Mouse (Mus musculus) limb, embryonic 11.5 days (tissue): ENCODE data around the gene Ccdc162. TPM values are rescaled to one million over a fixed set of nuclear protein-coding genes. Genes with fewer than 3 reads are reported as not detected.

Source experiments
- ATAC-seq: fragments of 200-750 bp; cut with Nextera tagmentation; 2 replicates; pipeline ENCODE4 v1.8.0; 2017; ENCODE audit warnings: low read depth; ENCODE audit not compliant: insufficient number of reproducible peaks, low FRiP score, low TSS enrichment
- DNase-seq: peaks from one replicate; pipeline ENCODE4 v3.0.0-alpha.2; 2015; ENCODE audit warnings: low spot score
- H3K27ac ChIP-seq: fragments of 300-500 bp; sonication (generic); replicated peaks from 2 replicates; pipeline ENCODE4 v1.5.1; 2014; ENCODE audit warnings: low read depth, mild to moderate bottlenecking, low read length
- H3K27me3 ChIP-seq: fragments of 300-500 bp; sonication (generic); 2 replicates; pipeline ENCODE4 v1.6.1; 2014; ENCODE audit warnings: mild to moderate bottlenecking, low read length, mixed read lengths; ENCODE audit not compliant: control insufficient read depth, insufficient read depth
- H3K36me3 ChIP-seq: fragments of 300-500 bp; sonication (generic); 2 replicates; pipeline ENCODE4 v1.6.1; 2014; ENCODE audit warnings: mild to moderate bottlenecking, low read length, moderate library complexity, mixed read lengths; ENCODE audit not compliant: control insufficient read depth, insufficient read depth
- H3K4me1 ChIP-seq: fragments of 300-500 bp; sonication (generic); 2 replicates; pipeline ENCODE4 v1.6.1; 2014; ENCODE audit warnings: low read length, mixed read lengths; ENCODE audit not compliant: control insufficient read depth, insufficient read depth
- H3K4me2 ChIP-seq: fragments of 300-500 bp; sonication (generic); 2 replicates; pipeline ENCODE4 v1.6.1; 2014; ENCODE audit warnings: low read depth, mild to moderate bottlenecking, moderate library complexity; ENCODE audit not compliant: severe bottlenecking
- H3K4me3 ChIP-seq: fragments of 300-500 bp; sonication (generic); 2 replicates; pipeline ENCODE4 v1.5.1; 2014; ENCODE audit warnings: low read depth, low read length
- H3K9ac ChIP-seq: fragments of 300-500 bp; sonication (generic); 2 replicates; pipeline ENCODE4 v1.6.1; 2014; ENCODE audit warnings: mild to moderate bottlenecking, low read length
- H3K9me3 ChIP-seq: fragments of 300-500 bp; sonication (generic); 2 replicates; pipeline ENCODE4 v1.6.1; 2016; ENCODE audit warnings: low read length; ENCODE audit not compliant: control insufficient read depth
- WGBS: fragments of 180-500 bp; shearing (Covaris S2); extraction: QIAGEN DNeasy Blood & Tissue Kit; methylation state at CpG from one replicate; pipeline ENCODE4 v1.1.7; 2014; 5-methylcytosine and 5-hydroxymethylcytosine counted together
- polyA plus RNA-seq: library from polyadenylated mRNA; unstranded; fragments of >200 nt; fragmentation: Nextera tagmentation; extraction: Ambion mirVana; gene quantifications from 2 replicates; pipeline ENCODE4 v1.2.1, GENCODE M21; 2014

Ccdc162 gene
- polyA plus RNA-seq, 1 experiment from 2014 or later, result 0.29 TPM

DNA sequence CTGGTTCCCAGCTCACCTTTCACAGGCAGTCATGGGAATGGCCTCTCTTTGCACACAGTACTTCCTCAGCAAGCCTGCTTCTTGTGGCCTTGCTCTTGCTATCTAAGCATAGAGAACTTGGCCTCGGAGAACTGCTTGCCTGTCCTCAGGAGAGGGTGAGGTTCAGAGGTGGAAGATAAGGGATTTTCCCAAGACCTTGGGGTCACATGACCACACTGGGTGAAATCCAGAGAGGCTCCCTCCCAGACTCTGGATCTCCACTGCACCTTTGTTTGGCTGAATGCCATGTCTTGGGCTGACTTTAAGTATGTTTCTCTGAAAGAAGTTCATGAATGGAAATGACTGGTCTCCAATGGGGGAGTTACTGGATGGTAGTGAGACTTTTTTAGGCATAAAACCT is 107.0 kb downstream of the Ccdc162 start:
- Histone ChIP-seq H3K27me3 (no peaks in the 10 kb centered on the region), H3K4me1 (no peaks in the 10 kb centered on the region), H3K36me3 (no peaks in the 10 kb centered on the region), H3K4me2 (no peak overlapping the region), H3K4me3 (no peak overlapping the region), H3K27ac (no peak overlapping the region), H3K9me3 (no peaks in the 10 kb centered on the region), H3K9ac (no peak overlapping the region)
- WGBS, result 94% methylated on average over 1 of the region's 1 CpGs
- DNase-seq (no peak), ATAC-seq (no peak)

DNA sequence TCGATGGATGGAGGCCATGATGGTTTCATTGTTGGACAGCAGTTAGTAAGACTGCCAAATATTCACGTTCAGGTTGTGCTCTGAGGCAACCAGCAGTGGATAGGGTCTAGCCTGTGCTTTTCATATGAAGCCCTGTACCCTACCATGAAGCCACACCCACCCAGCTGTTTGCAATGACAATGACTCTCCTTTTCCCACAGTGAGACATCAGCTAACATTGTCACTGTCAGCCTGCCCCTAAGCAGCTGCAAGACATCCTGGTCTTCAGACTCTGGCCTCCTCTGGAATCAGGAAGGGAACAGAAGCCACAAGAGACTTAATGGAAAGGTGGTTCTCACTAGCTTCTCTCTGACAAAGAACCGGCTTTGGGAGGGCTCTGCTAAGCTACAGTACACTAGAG is 107.9 kb downstream of the Ccdc162 start:
- H3K36me3 ChIP-seq, result no peaks in the 10 kb centered on the region
- H3K4me3 ChIP-seq, result no peak overlapping the region
- H3K27me3 ChIP-seq, result no peaks in the 10 kb centered on the region
- no peaks in the 10 kb centered on the region for H3K4me1 ChIP-seq
- H3K27ac ChIP-seq, result no peak overlapping the region
- ATAC-seq (no peak), DNase-seq (no peak)
- no peak overlapping the region for H3K9ac ChIP-seq
- H3K9me3 ChIP-seq, result no peaks in the 10 kb centered on the region
- WGBS, result 91% methylated on average over 3 of the region's 3 CpGs
- H3K4me2 ChIP-seq, result no peak overlapping the region

DNA sequence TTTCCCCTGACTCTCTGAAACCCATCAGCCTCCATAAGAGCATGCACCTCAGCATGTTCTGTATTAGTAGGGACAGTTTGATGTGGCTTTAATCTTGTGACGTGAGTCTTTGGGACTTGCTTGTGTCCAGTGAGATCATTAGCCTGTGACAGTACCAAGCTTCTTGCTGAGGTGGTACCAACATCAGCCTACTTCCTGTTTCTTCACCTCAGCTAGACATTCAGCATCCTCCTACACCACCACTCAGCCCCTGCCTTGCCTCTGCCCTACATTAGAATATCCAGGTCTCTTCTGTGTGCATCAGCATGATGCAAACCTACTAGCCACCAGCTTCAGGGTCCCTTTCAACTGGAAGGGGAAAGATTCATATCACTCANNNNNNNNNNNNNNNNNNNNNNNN is 113.8 kb downstream of the Ccdc162 start:
- Histone ChIP-seq H3K27ac (no peak overlapping the region), H3K4me2 (no peak overlapping the region), H3K9me3 (no peaks in the 10 kb centered on the region), H3K27me3 (no peaks in the 10 kb centered on the region), H3K4me3 (no peak overlapping the region), H3K4me1 (no peaks in the 10 kb centered on the region), H3K9ac (no peak overlapping the region), H3K36me3 (no peaks in the 10 kb centered on the region)
- 96% methylated on average over 1 of the region's 1 CpGs for WGBS
- DNase-seq (no peak), ATAC-seq (no peak)

DNA sequence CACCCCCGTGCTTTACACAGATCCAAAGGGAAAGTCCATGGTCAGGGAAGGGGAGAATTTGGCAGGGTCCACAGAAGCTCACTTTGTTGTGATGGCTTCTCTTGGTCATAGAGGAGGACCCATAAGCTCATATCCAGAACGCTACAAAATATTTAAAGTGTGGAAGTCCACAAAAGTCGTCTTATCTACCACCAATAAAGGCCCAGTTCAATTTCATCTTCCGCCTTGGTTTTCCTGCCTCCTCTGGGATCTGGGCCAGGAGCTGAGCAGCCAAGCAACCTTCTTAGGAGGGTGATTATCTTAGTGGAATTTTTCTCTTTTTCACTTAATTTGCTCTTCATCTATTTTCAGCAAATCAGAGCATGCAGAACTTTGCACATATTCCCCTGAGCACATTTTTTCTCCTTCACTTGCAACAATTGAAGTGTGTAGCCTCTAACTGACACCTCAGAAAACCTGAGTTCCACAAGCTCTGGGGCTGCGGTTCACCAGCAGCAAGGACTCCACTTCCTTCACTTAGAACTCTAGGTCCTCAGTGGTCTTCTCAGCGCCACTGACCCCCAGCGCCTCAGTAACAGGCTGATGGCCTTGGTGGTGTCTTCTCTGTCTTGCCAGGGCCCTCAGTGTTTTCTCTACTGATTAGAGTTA is 114.4 kb downstream of the Ccdc162 start:
- Histone ChIP-seq H3K9ac (no peak overlapping the region), H3K36me3 (no peaks in the 10 kb centered on the region), H3K9me3 (no peaks in the 10 kb centered on the region), H3K27me3 (no peaks in the 10 kb centered on the region), H3K4me3 (no peak overlapping the region), H3K4me1 (no peaks in the 10 kb centered on the region), H3K4me2 (no peak overlapping the region), H3K27ac (no peak overlapping the region)
- DNase-seq (no peak), ATAC-seq (no peak)
- WGBS, result 76% methylated on average over 7 of the region's 7 CpGs

GRCm38 (mm10) chr10:41601302-41601701 is 115.1 kb downstream of the Ccdc162 start:
- no peak overlapping the region for H3K27ac ChIP-seq
- DNase-seq, result no peak
- ATAC-seq, result no peak

DNA sequence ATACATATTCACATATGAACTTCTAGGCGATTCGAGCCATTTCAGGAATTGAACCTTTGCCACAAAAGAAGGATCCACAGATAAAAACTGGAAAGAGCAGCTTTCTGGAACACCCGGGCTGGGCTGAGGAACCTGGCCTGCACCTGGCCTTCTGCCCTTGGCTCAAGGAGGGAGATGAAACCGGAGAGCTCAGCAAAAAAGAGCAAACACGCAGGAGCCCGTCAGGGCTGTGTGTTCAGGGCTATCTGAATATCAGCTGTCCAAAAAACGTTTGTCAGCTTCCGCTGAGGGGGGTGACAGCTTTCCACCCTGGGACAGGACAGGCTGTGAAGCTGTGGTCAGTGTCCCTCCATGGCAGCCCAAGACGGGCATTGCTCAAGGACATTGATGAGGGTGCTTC is 117.4 kb downstream of the Ccdc162 start:
- H3K27me3 ChIP-seq, result no peaks in the 10 kb centered on the region
- H3K4me1 ChIP-seq, result no peaks in the 10 kb centered on the region
- H3K9ac ChIP-seq, result no peak overlapping the region
- H3K27ac ChIP-seq, result no peak overlapping the region
- H3K36me3 ChIP-seq, result no peaks in the 10 kb centered on the region
- no peaks in the 10 kb centered on the region for H3K9me3 ChIP-seq
- 78% methylated on average over 9 of the region's 9 CpGs for WGBS
- DNase-seq (no peak), ATAC-seq (no peak)
- no peak overlapping the region for H3K4me3 ChIP-seq
- H3K4me2 ChIP-seq, result no peak overlapping the region

More at GRCm38 (mm10) chr10:41601302-41601701, 115.1 kb downstream of the Ccdc162 start:
- H3K27me3 ChIP-seq, result no peaks in the 10 kb centered on the region
- no peaks in the 10 kb centered on the region for H3K9me3 ChIP-seq
- no peak overlapping the region for H3K9ac ChIP-seq
- H3K36me3 ChIP-seq, result no peaks in the 10 kb centered on the region
- 67% methylated on average over 4 of the region's 4 CpGs for WGBS
- H3K4me2 ChIP-seq, result no peak overlapping the region
- no peak overlapping the region for H3K4me3 ChIP-seq
- H3K4me1 ChIP-seq, result no peaks in the 10 kb centered on the region

DNA sequence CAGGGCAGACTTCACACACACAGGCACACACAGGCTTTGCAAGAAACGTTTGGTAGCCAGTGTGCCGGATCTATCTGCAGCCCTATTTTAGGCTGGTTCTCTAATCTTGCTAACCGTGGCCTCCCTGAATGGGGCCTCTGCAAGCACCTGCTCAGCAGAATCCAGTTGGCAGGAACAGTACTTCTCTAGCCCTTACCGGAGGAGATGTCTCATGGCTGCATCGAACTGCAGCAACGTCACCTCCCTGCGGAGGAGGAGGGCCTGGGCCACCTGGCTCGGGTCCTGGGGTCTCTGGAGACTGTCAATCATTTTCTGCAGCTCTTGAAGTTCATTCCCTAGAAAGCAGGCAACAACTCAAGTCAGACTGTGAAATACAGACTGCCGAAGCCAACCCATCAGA is 118.2 kb downstream of the Ccdc162 start:
- Histone ChIP-seq H3K4me3 (no peak overlapping the region), H3K9me3 (no peaks in the 10 kb centered on the region), H3K36me3 (no peaks in the 10 kb centered on the region), H3K4me2 (no peak overlapping the region), H3K27me3 (no peaks in the 10 kb centered on the region), H3K9ac (no peak overlapping the region), H3K4me1 (no peaks in the 10 kb centered on the region), H3K27ac (no peak overlapping the region)
- no peak for ATAC-seq
- WGBS, result 64% methylated on average over 9 of the region's 9 CpGs
- no peak for DNase-seq

DNA sequence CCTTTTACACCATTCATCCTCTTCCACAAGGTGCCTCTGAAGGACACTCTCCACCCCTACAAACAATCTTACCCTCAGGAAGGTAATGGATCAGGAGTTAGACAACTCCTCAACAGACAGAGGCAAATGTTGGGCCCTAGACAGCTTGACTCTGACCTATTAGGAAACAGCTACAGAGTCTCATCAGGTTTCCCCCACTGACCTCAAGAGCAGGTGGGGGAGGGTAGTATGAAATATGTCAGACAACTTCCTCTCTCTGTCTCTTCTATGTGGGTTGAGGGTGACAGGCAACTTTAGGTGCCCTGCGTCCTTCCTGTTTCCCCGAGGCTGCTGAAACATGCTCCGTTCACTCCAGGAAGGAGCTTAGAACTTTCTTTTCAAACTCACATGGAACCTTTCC is 120.9 kb downstream of the Ccdc162 start:
- 93% methylated on average over 3 of the region's 3 CpGs for WGBS
- no peak overlapping the region for H3K4me3 ChIP-seq
- H3K9me3 ChIP-seq, result no peaks in the 10 kb centered on the region
- ATAC-seq (no peak), DNase-seq (no peak)
- H3K4me2 ChIP-seq, result no peak overlapping the region
- no peaks in the 10 kb centered on the region for H3K27me3 ChIP-seq
- H3K36me3 ChIP-seq, result no peaks in the 10 kb centered on the region
- H3K9ac ChIP-seq, result no peak overlapping the region
- H3K4me1 ChIP-seq, result no peaks in the 10 kb centered on the region
- no peak overlapping the region for H3K27ac ChIP-seq

DNA sequence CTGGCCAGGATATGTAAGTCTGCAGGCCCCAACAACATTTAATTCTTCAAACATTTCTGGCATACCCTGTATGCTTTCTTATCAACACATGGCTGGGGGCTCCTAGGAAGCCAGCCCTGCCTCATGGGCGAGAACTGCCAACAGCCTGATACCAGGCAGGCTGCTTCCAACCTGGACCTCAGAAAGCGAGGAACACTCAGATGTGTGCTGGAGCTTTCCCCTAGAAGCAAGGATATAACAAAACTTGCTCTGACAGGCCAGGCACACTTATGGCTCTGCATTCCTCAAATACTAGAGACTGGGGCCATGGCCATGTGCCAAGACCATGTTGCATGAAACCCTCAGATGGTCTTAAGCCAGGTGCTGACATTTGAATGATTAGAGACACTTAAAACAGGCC is 121.5 kb downstream of the Ccdc162 start:
- no peak overlapping the region for H3K9ac ChIP-seq
- no peaks in the 10 kb centered on the region for H3K27me3 ChIP-seq
- DNase-seq (no peak), ATAC-seq (no peak)
- no peak overlapping the region for H3K27ac ChIP-seq
- no peaks in the 10 kb centered on the region for H3K9me3 ChIP-seq
- H3K36me3 ChIP-seq, result no peaks in the 10 kb centered on the region
- 80% methylated on average over 2 of the region's 2 CpGs for WGBS
- H3K4me1 ChIP-seq, result no peaks in the 10 kb centered on the region
- no peak overlapping the region for H3K4me3 ChIP-seq
- no peak overlapping the region for H3K4me2 ChIP-seq
